Mouse (Mus musculus) pancreas, adult 10 weeks (tissue): ENCODE data around the gene Spag4. TPM values are rescaled to one million over a fixed set of nuclear protein-coding genes. Genes with fewer than 3 reads are reported as not detected.

ENCODE experiments used
- polyA plus RNA-seq: library from polyadenylated mRNA; stranded (reverse); fragments of 350-450 nt; fragmentation: Illumina TruSeq; extraction: RNeasy Lipid Tissue Mini Kit (QIAGEN cat#74804); gene quantifications from one replicate; pipeline ENCODE4 v1.2.3, GENCODE M21; 2015; ENCODE audit warnings: low read depth, low replicate concordance; ENCODE audit not compliant: insufficient read depth

Gene Spag4
- not detected for polyA plus RNA-seq

DNA sequence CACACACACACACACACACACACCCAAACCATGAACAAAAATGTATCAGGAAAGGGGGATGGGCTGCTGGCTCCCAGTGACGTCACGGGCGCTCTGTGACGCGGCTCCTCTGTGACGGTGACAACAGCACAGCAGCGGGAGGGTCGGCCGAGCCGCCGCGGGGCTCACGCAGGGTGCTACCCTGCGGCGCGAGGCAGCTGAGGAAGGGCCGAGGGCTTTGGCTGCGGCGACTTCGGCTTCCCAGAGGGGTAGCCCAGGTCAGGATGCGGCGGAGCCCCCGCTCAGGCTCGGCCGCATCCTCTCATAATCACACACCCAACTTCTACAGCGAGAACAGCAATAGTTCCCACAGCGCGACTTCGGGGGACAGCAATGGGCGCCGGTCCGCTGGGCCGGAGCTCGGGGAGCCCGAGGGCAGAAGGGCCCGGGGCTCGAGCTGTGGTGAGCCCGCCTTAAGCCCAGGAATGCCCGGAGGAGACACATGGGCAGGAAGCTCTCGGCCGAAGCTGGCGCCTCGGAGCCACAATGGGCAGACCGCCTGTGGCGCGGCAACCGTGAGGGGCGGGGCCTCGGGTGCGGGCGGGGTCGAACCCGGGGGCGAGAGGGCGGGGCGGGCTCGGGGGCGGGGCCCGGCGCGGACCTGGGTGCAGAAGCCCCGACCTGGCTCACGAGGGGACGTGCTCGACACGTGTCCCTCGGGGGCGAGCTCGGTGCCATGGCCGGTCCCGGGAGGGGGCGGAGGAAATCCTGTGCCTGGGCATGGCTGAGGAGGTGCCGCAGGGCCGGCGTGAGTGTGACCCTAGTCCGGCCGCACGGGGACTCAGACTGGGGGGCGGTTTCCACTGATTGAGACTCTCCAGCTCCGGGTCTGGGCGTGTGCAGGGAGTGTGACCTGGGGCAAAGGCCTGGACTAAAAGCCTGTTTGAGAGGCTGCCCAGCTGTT is at the start of gene Spag4:
Gene Spag4, plus strand, starts transcription at position 77 of the 943 bp plus-strand sequence.

DNA sequence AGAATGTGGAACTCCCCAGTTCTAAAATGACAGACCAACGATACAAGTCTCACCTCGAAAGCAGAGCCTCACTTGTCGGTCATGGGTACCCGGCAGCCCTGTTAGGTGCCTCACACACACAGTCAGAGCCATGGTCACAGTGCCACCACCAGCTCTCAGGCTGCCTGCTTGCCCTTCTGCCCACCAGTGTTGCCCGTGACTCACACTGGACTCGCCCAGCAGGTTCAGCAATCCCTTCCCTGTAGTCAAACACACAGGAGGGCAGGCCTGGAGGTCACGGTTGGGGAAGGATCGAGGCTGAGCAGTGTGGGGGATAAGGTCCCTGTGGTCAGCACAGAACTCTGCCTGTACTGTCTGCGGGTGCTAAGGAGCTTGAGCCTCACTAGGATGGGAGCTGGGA is 12.2 kb upstream of the Spag4 start, which contains the start of gene Fer1l4:
Gene Fer1l4, minus strand, starts transcription at position 132 of the 400 bp plus-strand sequence.

DNA sequence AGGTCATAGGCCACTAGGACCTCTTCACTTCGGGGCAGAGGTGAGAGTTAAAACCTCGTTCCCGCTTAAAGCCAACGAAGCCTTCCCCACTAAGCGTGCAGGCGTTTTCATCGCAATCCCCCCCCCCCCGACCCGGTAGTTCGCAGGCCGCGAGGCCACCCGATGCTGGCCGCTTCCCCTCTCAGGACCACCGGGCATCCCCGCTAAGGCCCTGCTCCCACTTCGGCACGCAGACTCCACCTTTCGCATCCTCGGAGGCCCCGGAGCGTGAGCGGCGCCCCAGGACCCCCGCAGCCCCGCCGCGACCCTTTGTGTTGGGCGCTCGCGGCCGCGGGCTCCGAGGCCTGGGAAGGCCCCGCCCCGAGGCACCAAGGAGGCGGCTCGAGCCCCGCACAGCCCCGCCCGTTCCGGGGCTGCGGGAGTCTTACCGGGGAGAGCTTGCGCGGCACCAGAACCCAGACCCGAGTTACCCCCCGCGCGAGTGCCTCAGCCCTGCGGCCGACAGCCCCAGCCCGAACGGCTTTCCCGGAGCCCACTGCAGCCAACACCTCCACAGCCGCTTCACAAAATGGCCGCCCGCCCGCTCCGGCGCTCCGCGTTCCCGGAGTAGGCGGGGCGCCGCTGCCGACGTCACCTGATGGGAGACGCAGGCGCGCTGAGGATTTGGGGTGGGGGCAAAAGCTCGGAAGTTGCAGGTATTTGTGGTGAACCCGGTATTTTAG is 46.5 kb downstream of the Spag4 start, which contains the start of the genes Cpne1 and Rbm12:
Gene Cpne1, minus strand, starts transcription at position 608 of the 722 bp plus-strand sequence.
Gene Rbm12, minus strand, starts transcription at position 621 of the 722 bp plus-strand sequence.

Other genes with a start within 250 kb of the Spag4 start
- gene BC029722, start 245.7 kb upstream of the Spag4 start, polyA plus RNA-seq: 13.2 TPM
- 16.0 TPM for gene Eif6, start 238.2 kb upstream of the Spag4 start, polyA plus RNA-seq
- not detected for gene Fam83c, start 230.3 kb upstream of the Spag4 start, polyA plus RNA-seq
- 6.6 TPM for gene Uqcc1, start 134.9 kb upstream of the Spag4 start, polyA plus RNA-seq
- gene Gm15557, start 124.4 kb upstream of the Spag4 start, polyA plus RNA-seq: not detected
- not detected for gene Gdf5, start 119.8 kb upstream of the Spag4 start, polyA plus RNA-seq
- 3.5 TPM for gene Cep250, start 108.7 kb upstream of the Spag4 start, polyA plus RNA-seq
- 1.3 TPM for gene 6430550D23Rik, start 57.2 kb upstream of the Spag4 start, polyA plus RNA-seq
- 61.6 TPM for gene Ergic3, start 57.1 kb upstream of the Spag4 start, polyA plus RNA-seq
- not detected for gene Fer1l4, start 12.2 kb upstream of the Spag4 start, polyA plus RNA-seq
- gene Cpne1, start 46.8 kb downstream of the Spag4 start, polyA plus RNA-seq: 7.9 TPM
- gene Rbm12, start 46.8 kb downstream of the Spag4 start, polyA plus RNA-seq: 2.7 TPM
- gene Gm28036, start 61.9 kb downstream of the Spag4 start, polyA plus RNA-seq: 1.1 TPM
- gene Romo1, start 78.9 kb downstream of the Spag4 start, polyA plus RNA-seq: 73.2 TPM
- gene Nfs1, start 79.0 kb downstream of the Spag4 start, polyA plus RNA-seq: 16.7 TPM
- 104 TPM for gene Rbm39, start 115.1 kb downstream of the Spag4 start, polyA plus RNA-seq
- gene Phf20, start 131.3 kb downstream of the Spag4 start, polyA plus RNA-seq: 4.7 TPM
- not detected for gene Cnbd2, start 247.1 kb downstream of the Spag4 start, polyA plus RNA-seq
- gene Scand1, start 247.5 kb downstream of the Spag4 start, polyA plus RNA-seq: 24.9 TPM